Mouse (Mus musculus) brain, embryonic 14.5 days (tissue): ENCODE measurements around the gene Apoc1.

Source experiments
- CTCF ChIP-seq: fragments of 200-500 bp; IDR thresholded peaks from 2 replicates; pipeline ENCODE4 v1.5.1; 2012; ENCODE audit warnings: inconsistent platforms, mild to moderate bottlenecking, moderate library complexity, borderline replicate concordance; ENCODE audit not compliant: insufficient read depth, insufficient read length; ENCODE audit errors: extremely low read depth
- POLR2A ChIP-seq: fragments of 200-500 bp; IDR thresholded peaks from 2 replicates; pipeline ENCODE4 v1.6.1; 2012; ENCODE audit warnings: mild to moderate bottlenecking, inconsistent platforms, borderline replicate concordance; ENCODE audit not compliant: poor library complexity, insufficient read depth, insufficient read length, severe bottlenecking; ENCODE audit errors: extremely low read depth

GRCm38 (mm10) chr7:19666750-19667149 is 25.7 kb downstream of the Apoc1 start:
- TF ChIP-seq CTCF = no peak
- no peak for TF ChIP-seq POLR2A
